Mouse (Mus musculus): ENCODE results near the gene Kcnk15. TPM values are rescaled to one million over a fixed set of nuclear protein-coding genes. Genes with fewer than 3 reads are reported as not detected.

Kcnk15 gene
- polyA plus RNA-seq, 2 experiments from 2014 or later, result not detected

GRCm38 (mm10) chr2:163876830-163877498 lies 23.5 kb downstream of the Kcnk15 start:
- ATAC-seq, result no peak

GRCm38 (mm10) chr2:163880891-163881290 lies 27.4 kb downstream of the Kcnk15 start:
- ATAC-seq, result no peak

- no peak for ATAC-seq
These were observed 29.6 kb downstream of the Kcnk15 start for GRCm38 (mm10) chr2:163882859-163883652.

GRCm38 (mm10) chr2:163889411-163889810 lies 36.0 kb downstream of the Kcnk15 start:
- ATAC-seq, result no peak

- ATAC-seq, result no peak
These were observed 37.1 kb downstream of the Kcnk15 start for GRCm38 (mm10) chr2:163890586-163890985.

- ATAC-seq, result no peak
These were observed 37.8 kb downstream of the Kcnk15 start for GRCm38 (mm10) chr2:163891271-163891670.

GRCm38 (mm10) chr2:163893446-163894370 lies 40.3 kb downstream of the Kcnk15 start:
- ATAC-seq, result no peak

GRCm38 (mm10) chr2:163895156-163895555 lies 41.7 kb downstream of the Kcnk15 start:
- ATAC-seq, result no peak

GRCm38 (mm10) chr2:163897026-163897425 lies 43.6 kb downstream of the Kcnk15 start:
- ATAC-seq, result no peak

GRCm38 (mm10) chr2:163897988-163898535 lies 44.6 kb downstream of the Kcnk15 start:
- no peak for ATAC-seq

GRCm38 (mm10) chr2:163899910-163900411 lies 46.5 kb downstream of the Kcnk15 start:
- no peak for ATAC-seq

GRCm38 (mm10) chr2:163901043-163901442 lies 47.6 kb downstream of the Kcnk15 start:
- ATAC-seq, result no peak

- ATAC-seq, result no peak
These were observed 49.0 kb downstream of the Kcnk15 start for GRCm38 (mm10) chr2:163902448-163902847.

GRCm38 (mm10) chr2:163903461-163903860 lies 50.0 kb downstream of the Kcnk15 start:
- ATAC-seq, result no peak

GRCm38 (mm10) chr2:163904323-163904722 lies 50.9 kb downstream of the Kcnk15 start:
- ATAC-seq, result no peak

- no peak for ATAC-seq
These were observed 53.7 kb downstream of the Kcnk15 start for GRCm38 (mm10) chr2:163907131-163907530.

Other genes with a start within 250 kb of the Kcnk15 start
- gene Serinc3, start 208.5 kb upstream of the Kcnk15 start, polyA plus RNA-seq (2017; shearing (Covaris generic)), result 100 to 1,000 TPM; 131 to 203 TPM
- gene Pkig, start 195.3 kb upstream of the Kcnk15 start, polyA plus RNA-seq (2017; shearing (Covaris generic)), result 1 to 10 TPM; 1.5 to 9.0 TPM
- gene Ada, start 103.4 kb upstream of the Kcnk15 start, polyA plus RNA-seq (2017; shearing (Covaris generic)), result 10 to 100 TPM in 1 of 2 experiments, 1 to 10 TPM in 1; 9.2 to 13.8 TPM
- gene Ccn5, start 32.8 kb upstream of the Kcnk15 start, polyA plus RNA-seq (2017; shearing (Covaris generic)), result not detected
- not detected for gene Rims4, start 65.0 kb downstream of the Kcnk15 start, polyA plus RNA-seq (2017; shearing (Covaris generic))
- gene Ywhab, start 141.3 kb downstream of the Kcnk15 start, polyA plus RNA-seq (2017; shearing (Covaris generic)), result 10 to 100 TPM; 66.3 to 88.1 TPM
- gene Pabpc1l, start 171.8 kb downstream of the Kcnk15 start, polyA plus RNA-seq (2017; shearing (Covaris generic)), result 1 to 10 TPM in 1 of 2 experiments, not detected in 1; 4.4 TPM
- 100 to 1,000 TPM; 158 to 175 TPM for gene Stk4, start 216.7 kb downstream of the Kcnk15 start, polyA plus RNA-seq (2017; shearing (Covaris generic))
- 100 to 1,000 TPM; 132 to 139 TPM for gene Tomm34, start 217.5 kb downstream of the Kcnk15 start, polyA plus RNA-seq (2017; shearing (Covaris generic))